Mouse (Mus musculus): ENCODE results near the gene Myh11.

- no peak; the same call in 1 of the 2 replicates for TF ChIP-seq HCFC1 (IDR thresholded peaks at IDR 0.05; ENCODE audit: borderline replicate concordance, insufficient read depth, low read length)
- no peak for TF ChIP-seq ZNF384 (IDR thresholded peaks at IDR 0.05; ENCODE audit: low read depth, low read length)
- TF ChIP-seq ZC3H11A (IDR thresholded peaks at IDR 0.05; ENCODE audit: borderline replicate concordance, low read depth, low read length), result no peak
Observed at GRCm38 (mm10) chr16:14159746-14160131, 131.4 kb downstream of the Myh11 start.

Measured in ES-E14 (cell line).